Mouse (Mus musculus) limb, embryonic 11.5 days (tissue): ENCODE data around the gene Cnga1. TPM values are rescaled to one million over a fixed set of nuclear protein-coding genes. Genes with fewer than 3 reads are reported as not detected.
"Not testable (repeated sequence)": the region's sequence is repeated elsewhere in the genome, so short reads cannot be mapped to it uniquely, and the experiment has no call there.

Experiments
- ATAC-seq: fragments of 200-750 bp; cut with Nextera tagmentation; 2 replicates; pipeline ENCODE4 v1.8.0; 2017; ENCODE audit warnings: low read depth; ENCODE audit not compliant: insufficient number of reproducible peaks, low FRiP score, low TSS enrichment
- DNase-seq: peaks from one replicate; pipeline ENCODE4 v3.0.0-alpha.2; 2015; ENCODE audit warnings: low spot score
- H3K27ac ChIP-seq: fragments of 300-500 bp; sonication (generic); replicated peaks from 2 replicates; pipeline ENCODE4 v1.5.1; 2014; ENCODE audit warnings: low read depth, mild to moderate bottlenecking, low read length
- H3K27me3 ChIP-seq: fragments of 300-500 bp; sonication (generic); 2 replicates; pipeline ENCODE4 v1.6.1; 2014; ENCODE audit warnings: mild to moderate bottlenecking, low read length, mixed read lengths; ENCODE audit not compliant: control insufficient read depth, insufficient read depth
- H3K36me3 ChIP-seq: fragments of 300-500 bp; sonication (generic); 2 replicates; pipeline ENCODE4 v1.6.1; 2014; ENCODE audit warnings: mild to moderate bottlenecking, low read length, moderate library complexity, mixed read lengths; ENCODE audit not compliant: control insufficient read depth, insufficient read depth
- H3K4me1 ChIP-seq: fragments of 300-500 bp; sonication (generic); 2 replicates; pipeline ENCODE4 v1.6.1; 2014; ENCODE audit warnings: low read length, mixed read lengths; ENCODE audit not compliant: control insufficient read depth, insufficient read depth
- H3K4me2 ChIP-seq: fragments of 300-500 bp; sonication (generic); 2 replicates; pipeline ENCODE4 v1.6.1; 2014; ENCODE audit warnings: low read depth, mild to moderate bottlenecking, moderate library complexity; ENCODE audit not compliant: severe bottlenecking
- H3K4me3 ChIP-seq: fragments of 300-500 bp; sonication (generic); 2 replicates; pipeline ENCODE4 v1.5.1; 2014; ENCODE audit warnings: low read depth, low read length
- H3K9ac ChIP-seq: fragments of 300-500 bp; sonication (generic); 2 replicates; pipeline ENCODE4 v1.6.1; 2014; ENCODE audit warnings: mild to moderate bottlenecking, low read length
- H3K9me3 ChIP-seq: fragments of 300-500 bp; sonication (generic); 2 replicates; pipeline ENCODE4 v1.6.1; 2016; ENCODE audit warnings: low read length; ENCODE audit not compliant: control insufficient read depth
- WGBS: fragments of 180-500 bp; shearing (Covaris S2); extraction: QIAGEN DNeasy Blood & Tissue Kit; methylation state at CpG from one replicate; pipeline ENCODE4 v1.1.7; 2014; 5-methylcytosine and 5-hydroxymethylcytosine counted together
- polyA plus RNA-seq: library from polyadenylated mRNA; unstranded; fragments of >200 nt; fragmentation: Nextera tagmentation; extraction: Ambion mirVana; gene quantifications from 2 replicates; pipeline ENCODE4 v1.2.1, GENCODE M21; 2014

Cnga1 gene
- polyA plus RNA-seq, 1 experiment from 2014 or later: not detected

GRCm38 (mm10) chr5:72580088-72580969 is 63.7 kb downstream of the Cnga1 start:
- H3K4me2 ChIP-seq: peak overlapping the region; percentile 71

DNA sequence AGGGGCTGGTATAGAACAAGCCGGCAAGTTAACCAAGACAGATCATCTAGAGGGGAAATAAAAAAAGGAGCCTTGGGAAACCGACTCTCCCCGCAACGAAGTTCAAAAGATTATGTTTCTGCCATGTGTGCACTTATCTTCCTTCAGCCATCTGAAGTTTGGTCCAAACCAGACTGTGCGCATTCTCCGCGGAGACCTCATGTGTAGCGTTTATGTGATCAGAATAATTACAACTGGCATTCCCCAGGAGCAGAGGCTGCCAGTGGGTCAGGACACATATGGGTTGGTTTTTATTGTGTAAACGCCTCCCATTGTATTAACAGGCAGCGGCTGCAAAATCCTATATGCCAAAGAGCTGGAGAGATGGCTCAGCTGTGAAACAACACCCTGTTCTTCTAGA is 64.5 kb downstream of the Cnga1 start:
- H3K36me3 ChIP-seq, H3K27me3 ChIP-seq, H3K9ac ChIP-seq, H3K27ac ChIP-seq, H3K4me3 ChIP-seq, H3K4me1 ChIP-seq, H3K9me3 ChIP-seq, H3K4me2 ChIP-seq: not testable (repeated sequence)
- DNase-seq (peak; percentile 56), ATAC-seq (0 out of 2 replicates have a peak, but pooled peaks have one; percentile 23)
- WGBS: 43% methylated on average over 10 of the region's 10 CpGs

More at GRCm38 (mm10) chr5:72580088-72580969, 63.7 kb downstream of the Cnga1 start:
- H3K4me1 ChIP-seq, H3K9me3 ChIP-seq, H3K27me3 ChIP-seq, H3K36me3 ChIP-seq, H3K27ac ChIP-seq: not testable (repeated sequence)
- DNase-seq (peak; percentile 62), ATAC-seq (peak; percentile 78)
- 8% methylated on average over 41 of the region's 73 CpGs for WGBS
- H3K9ac ChIP-seq: peak overlapping the region; percentile 45; the same call in 1 of the 2 replicates
- H3K4me3 ChIP-seq: peak overlapping the region; percentile 41

GRCm38 (mm10) chr5:72565621-72566020 is 78.5 kb downstream of the Cnga1 start:
- H3K36me3 ChIP-seq: no peaks in the 10 kb centered on the region
- WGBS: 90% methylated on average over 5 of the region's 5 CpGs
- no peak for DNase-seq
- no peak overlapping the region for H3K9ac ChIP-seq
- no peak overlapping the region for H3K27ac ChIP-seq
- no peak overlapping the region for H3K4me2 ChIP-seq
- no peaks in the 10 kb centered on the region for H3K9me3 ChIP-seq
- ATAC-seq: no peak
- no peaks in the 10 kb centered on the region for H3K4me1 ChIP-seq
- no peaks in the 10 kb centered on the region for H3K27me3 ChIP-seq
- H3K4me3 ChIP-seq: no peak overlapping the region

DNA sequence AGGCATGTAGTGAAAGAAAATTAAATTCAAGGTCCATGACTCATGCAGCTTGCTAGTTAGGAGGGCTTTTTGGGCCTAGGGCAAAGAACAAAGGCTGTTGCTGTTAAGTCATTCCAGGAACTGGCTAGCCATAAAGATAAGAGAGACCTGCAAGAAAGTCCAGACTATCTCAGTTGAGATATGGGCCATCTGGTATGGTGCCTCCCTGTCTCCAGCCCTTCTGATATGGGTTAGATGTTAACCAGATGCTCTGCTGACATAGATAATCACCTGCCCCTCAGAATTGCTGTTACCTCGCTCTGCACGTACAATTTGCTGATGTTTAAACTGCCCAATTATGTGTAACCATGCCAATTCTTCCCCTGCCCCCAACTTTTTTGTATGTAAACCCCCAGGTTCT is 80.9 kb downstream of the Cnga1 start:
- not testable (repeated sequence) for ATAC-seq, H3K27ac ChIP-seq, H3K9me3 ChIP-seq, H3K36me3 ChIP-seq, H3K27me3 ChIP-seq, H3K4me2 ChIP-seq, H3K4me1 ChIP-seq, H3K4me3 ChIP-seq, DNase-seq, H3K9ac ChIP-seq
- 87% methylated on average over 2 of the region's 2 CpGs for WGBS

GRCm38 (mm10) chr5:72560976-72561628 is 83.0 kb downstream of the Cnga1 start:
- ATAC-seq: no peak

DNA sequence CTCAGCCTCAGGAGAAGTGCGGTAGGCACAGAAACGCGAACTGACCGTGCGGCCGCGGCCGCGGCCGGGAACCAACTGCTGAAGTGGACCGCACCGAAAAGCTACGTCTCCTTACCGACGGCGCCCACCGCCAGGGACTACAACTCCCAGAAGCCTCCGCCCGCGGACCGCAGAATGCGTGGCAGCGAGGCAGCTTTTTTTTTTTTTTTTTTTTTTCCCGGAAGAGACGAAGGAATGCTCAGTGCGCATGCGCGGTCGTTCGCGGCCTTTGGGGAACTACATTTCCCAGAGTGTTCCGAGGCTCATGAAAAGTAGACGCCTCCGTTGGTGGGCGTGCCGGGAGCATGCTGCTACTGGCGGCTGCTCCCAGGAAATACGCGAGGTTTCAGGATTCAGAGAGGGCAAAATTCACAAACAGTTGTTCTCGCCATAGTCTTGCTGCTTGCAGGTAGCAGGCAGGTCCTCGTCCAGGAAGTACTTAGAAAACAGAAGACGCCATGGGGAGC is 84.5 kb downstream of the Cnga1 start, which contains the start of gene Nfxl1:
Gene Nfxl1 (minus strand): TSS at position 141 of the 506 bp plus-strand sequence.
- Histone ChIP-seq H3K4me2 (peak within 1 kb of the TSS; percentile 82), H3K27ac (peak within 1 kb of the TSS; percentile 47; the same call in 1 of the 2 replicates), H3K27me3 (no peaks in the 10 kb centered on the region), H3K9me3 (no peaks in the 10 kb centered on the region), H3K4me3 (peak within 1 kb of the TSS; percentile 95), H3K9ac (peak within 1 kb of the TSS; percentile 95), H3K4me1 (no peaks in the 10 kb centered on the region), H3K36me3 (no peaks in the 10 kb centered on the region)
- peak; percentile 96 for ATAC-seq
- peak; percentile 99 for DNase-seq
- under 1% methylated on average over 42 of the region's 42 CpGs for WGBS

More at GRCm38 (mm10) chr5:72560976-72561628, 83.0 kb downstream of the Cnga1 start:
- no peak overlapping the region for H3K27ac ChIP-seq
- no peaks in the 10 kb centered on the region for H3K9me3 ChIP-seq
- 80% methylated on average over 3 of the region's 3 CpGs for WGBS
- no peaks in the 10 kb centered on the region for H3K4me1 ChIP-seq
- no peak overlapping the region for H3K4me2 ChIP-seq
- no peak overlapping the region for H3K9ac ChIP-seq
- DNase-seq: no peak
- no peaks in the 10 kb centered on the region for H3K27me3 ChIP-seq
- no peak overlapping the region for H3K4me3 ChIP-seq
- H3K36me3 ChIP-seq: no peaks in the 10 kb centered on the region

- Histone ChIP-seq H3K4me3 (peak overlapping the region; percentile 95), H3K27ac (peak overlapping the region; percentile 47; the same call in 1 of the 2 replicates), H3K36me3 (no peaks in the 10 kb centered on the region), H3K9ac (peak overlapping the region; percentile 95), H3K4me1 (no peaks in the 10 kb centered on the region), H3K9me3 (no peaks in the 10 kb centered on the region), H3K27me3 (no peaks in the 10 kb centered on the region), H3K4me2 (peak overlapping the region; percentile 82)
- WGBS: under 1% methylated on average over 52 of the region's 57 CpGs
- ATAC-seq (peak; percentile 70), DNase-seq (no peak)
These were observed 85.2 kb downstream of the Cnga1 start for GRCm38 (mm10) chr5:72558716-72559526.

DNA sequence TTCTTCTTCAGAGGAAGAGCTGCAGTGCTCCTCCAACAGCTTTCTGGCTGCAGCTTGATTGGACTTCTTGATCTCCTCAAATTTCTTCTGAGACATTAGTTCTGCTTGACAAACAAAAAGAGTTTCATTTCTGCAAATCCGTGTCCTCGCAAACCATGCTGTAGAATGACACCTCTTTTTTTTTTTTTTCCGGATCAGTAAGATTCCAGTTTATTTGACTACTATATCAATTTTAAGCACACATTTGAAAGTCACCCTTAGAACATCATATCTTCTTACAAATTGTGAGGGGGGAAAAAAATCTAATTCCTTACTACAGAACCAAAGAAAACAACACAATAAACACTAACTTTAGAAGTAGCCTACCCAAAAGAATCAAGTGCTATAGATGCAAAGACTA is 87.8 kb downstream of the Cnga1 start:
- Histone ChIP-seq H3K27me3 (no peaks in the 10 kb centered on the region), H3K27ac (no peak overlapping the region), H3K36me3 (no peaks in the 10 kb centered on the region), H3K9ac (no peak overlapping the region), H3K9me3 (no peaks in the 10 kb centered on the region), H3K4me1 (no peaks in the 10 kb centered on the region), H3K4me2 (no peak overlapping the region), H3K4me3 (no peak overlapping the region)
- ATAC-seq (no peak), DNase-seq (no peak)
- WGBS: 91% methylated on average over 3 of the region's 3 CpGs
